Mouse (Mus musculus): Measurements from ENCODE around the gene Fgfr1op.
"Not testable (repeated sequence)": the region's sequence is repeated elsewhere in the genome, so short reads cannot be mapped to it uniquely, and the experiment has no call there.

DNA sequence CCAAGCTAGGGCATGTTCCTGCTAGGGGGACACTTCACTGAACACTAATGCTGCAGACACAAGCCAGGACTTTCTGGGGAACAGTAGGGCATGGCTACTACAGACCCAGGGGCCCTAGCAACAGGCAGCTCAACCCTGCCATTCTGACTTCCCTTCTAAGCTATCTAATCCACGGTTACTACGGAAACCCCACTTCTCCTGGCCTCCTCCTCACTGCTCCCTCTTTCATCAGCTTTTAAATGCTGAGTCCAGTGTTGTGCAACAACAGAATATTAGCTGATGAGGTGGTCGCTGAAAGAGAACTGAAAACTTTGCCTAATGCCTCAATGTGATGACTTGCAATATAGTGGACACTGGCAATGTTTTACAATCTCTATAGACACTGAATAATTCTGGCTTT, 25.1 kb upstream of the Fgfr1op start:
- not testable (repeated sequence) for TF ChIP-seq POLR2A (IDR thresholded peaks at IDR 0.05; ENCODE audit: borderline replicate concordance, extremely low read depth, low read depth, low read length); CTCF (IDR thresholded peaks at IDR 0.05; ENCODE audit: insufficient read depth, low read length)

Data from lung, adult 2 months (tissue).